Mouse (Mus musculus) CH12.LX (cell line): ENCODE measurements at regions not wholly inside any gene's neighbourhood (a gene's known extent, or its start where the extent isn't known, plus 50 kb on each side); places are given as distances from the start of the nearest gene placed in this dataset.

Source experiments
- DNase-seq: peaks from one replicate; pipeline ENCODE4 v3.0.0-alpha.2; 2013; ENCODE audit errors: extremely low read depth
- H3K27ac ChIP-seq: 2 replicates; pipeline ENCODE4 v1.5.1; 2012; ENCODE audit warnings: low read depth, mild to moderate bottlenecking, control low read depth, moderate library complexity; ENCODE audit not compliant: insufficient read depth
- H3K27me3 ChIP-seq: replicated peaks from 2 replicates; pipeline ENCODE3; 2012; ENCODE audit warnings: inconsistent platforms
- H3K36me3 ChIP-seq, 2 experiments: replicated peaks in 1 of 2; 2 replicates each; pipeline versions ENCODE3 to v1.6.1; 2012; ENCODE audit warnings: inconsistent platforms in 1 of 2, low read length in 1 of 2, mild to moderate bottlenecking in 1 of 2, mixed read lengths in 1 of 2, moderate library complexity in 1 of 2; ENCODE audit not compliant: control insufficient read depth in 1 of 2, insufficient read depth in 1 of 2
- H3K4me1 ChIP-seq, 2 experiments: 2 replicates each; pipeline ENCODE4 v1.6.1; 2012; ENCODE audit warnings: inconsistent platforms in 1 of 2, moderate library complexity in 1 of 2; ENCODE audit not compliant: insufficient read depth in 2 of 2, control insufficient read depth in 1 of 2
- H3K4me2 ChIP-seq: 2 replicates; pipeline ENCODE4 v1.6.1; 2012; ENCODE audit warnings: low read depth, mild to moderate bottlenecking, control low read depth; ENCODE audit not compliant: poor library complexity, insufficient read depth, severe bottlenecking
- H3K4me3 ChIP-seq, 3 experiments: fragments of 150-350 bp in 1 of 3; sonication (generic) in 1 of 3; replicated peaks in 1 of 3; 2 replicates each; pipeline versions ENCODE3 to v1.5.1; 2011 to 2012; ENCODE audit warnings: low read depth in 2 of 3, low read length in 2 of 3, mild to moderate bottlenecking in 2 of 3, moderate library complexity in 2 of 3, control low read depth in 1 of 3, improper control_type of control experiment in 1 of 3, inconsistent platforms in 1 of 3, mixed read lengths in 1 of 3; ENCODE audit not compliant: poor library complexity in 1 of 3
- H3K79me2 ChIP-seq: replicated peaks from 2 replicates; pipeline ENCODE4 v1.6.1; 2012; ENCODE audit warnings: mild to moderate bottlenecking, moderate library complexity; ENCODE audit not compliant: control insufficient read depth, poor library complexity, insufficient read depth, severe bottlenecking; ENCODE audit errors: extremely low read depth
- H3K9ac ChIP-seq: 2 replicates; pipeline ENCODE4 v1.6.1; 2012; ENCODE audit warnings: low read depth, mild to moderate bottlenecking, control low read depth, moderate library complexity; ENCODE audit not compliant: insufficient read depth
- H3K9me3 ChIP-seq: replicated peaks from 2 replicates; pipeline ENCODE3; 2012; ENCODE audit warnings: low read length, inconsistent platforms, mixed read lengths
- BHLHE40 ChIP-seq: IDR thresholded peaks from 2 replicates; pipeline ENCODE4 v1.6.1; 2011; ENCODE audit warnings: mild to moderate bottlenecking, low read depth, low read length, improper control_type of control experiment
- CHD1 ChIP-seq: IDR thresholded peaks from 2 replicates; pipeline ENCODE4 v1.6.1; 2012; ENCODE audit warnings: low read depth, low read length, improper control_type of control experiment, inconsistent platforms
- CHD2 ChIP-seq: IDR thresholded peaks from 2 replicates; pipeline ENCODE4 v1.6.1; 2011; ENCODE audit warnings: low read length, improper control_type of control experiment
- CTCF ChIP-seq, 2 experiments: IDR thresholded peaks in 1 of 2; conservative IDR thresholded peaks in 1 of 2; 2 replicates each; pipeline ENCODE4 v1.5.1; 2011 to 2012; ENCODE audit warnings: low read depth in 2 of 2, low read length in 2 of 2, improper control_type of control experiment in 1 of 2, inconsistent platforms in 1 of 2, mild to moderate bottlenecking in 1 of 2, moderate library complexity in 1 of 2
- ELF1 ChIP-seq: IDR thresholded peaks from 2 replicates; pipeline ENCODE4 v1.6.1; 2014; ENCODE audit warnings: low read depth, mild to moderate bottlenecking, inconsistent platforms, low read length, improper control_type of control experiment
- EP300 ChIP-seq: IDR thresholded peaks from 2 replicates; pipeline ENCODE4 v1.6.1; 2011; ENCODE audit warnings: low read length, improper control_type of control experiment
- ETS1 ChIP-seq: conservative IDR thresholded peaks from 2 replicates; pipeline ENCODE4 v1.6.1; 2012; ENCODE audit warnings: low read depth, mild to moderate bottlenecking, inconsistent platforms, low read length, improper control_type of control experiment, moderate library complexity
- JUN ChIP-seq: IDR thresholded peaks from 2 replicates; pipeline ENCODE4 v1.6.1; 2011; ENCODE audit warnings: low read depth, mild to moderate bottlenecking, low read length, improper control_type of control experiment, moderate library complexity; ENCODE audit not compliant: insufficient read depth
- JUND ChIP-seq: conservative IDR thresholded peaks from 2 replicates; pipeline ENCODE4 v1.6.1; 2011; ENCODE audit warnings: low read depth, low read length, improper control_type of control experiment
- KAT2A ChIP-seq: IDR thresholded peaks from 2 replicates; pipeline ENCODE4 v1.6.1; 2012; ENCODE audit warnings: low read length, improper control_type of control experiment, inconsistent platforms; ENCODE audit not compliant: insufficient replicate concordance
- MAFK ChIP-seq: IDR thresholded peaks from 2 replicates; pipeline ENCODE4 v1.6.1; 2011; ENCODE audit warnings: low read length, improper control_type of control experiment; ENCODE audit not compliant: insufficient replicate concordance
- MAZ ChIP-seq: IDR thresholded peaks from 2 replicates; pipeline ENCODE4 v1.6.1; 2012; ENCODE audit warnings: low read depth, mild to moderate bottlenecking, inconsistent platforms, low read length, improper control_type of control experiment, moderate library complexity
- MEF2A ChIP-seq: IDR thresholded peaks from 2 replicates; pipeline ENCODE4 v1.6.1; 2014; ENCODE audit warnings: low read depth, mild to moderate bottlenecking, inconsistent platforms, low read length, improper control_type of control experiment, borderline replicate concordance
- MXI1 ChIP-seq: IDR thresholded peaks from 2 replicates; pipeline ENCODE4 v1.6.1; 2011; ENCODE audit warnings: mild to moderate bottlenecking, low read depth, low read length, improper control_type of control experiment
- NELFE ChIP-seq: IDR thresholded peaks from 2 replicates; pipeline ENCODE4 v1.6.1; 2011; ENCODE audit warnings: low read depth, low read length, improper control_type of control experiment
- POLR2AphosphoS2 ChIP-seq: IDR thresholded peaks from 2 replicates; pipeline ENCODE4 v1.6.1; 2011; ENCODE audit warnings: low read depth, low read length, improper control_type of control experiment
- RCOR1 ChIP-seq: conservative IDR thresholded peaks from 2 replicates; pipeline ENCODE4 v1.6.1; 2012; ENCODE audit warnings: low read depth, mild to moderate bottlenecking, inconsistent platforms, low read length, improper control_type of control experiment
- SIN3A ChIP-seq: IDR thresholded peaks from 2 replicates; pipeline ENCODE4 v1.6.1; 2012; ENCODE audit warnings: low read length, improper control_type of control experiment, inconsistent platforms
- UBTF ChIP-seq: IDR thresholded peaks from 2 replicates; pipeline ENCODE4 v1.6.1; 2012; ENCODE audit warnings: low read depth, mild to moderate bottlenecking, inconsistent platforms, low read length, improper control_type of control experiment, moderate library complexity
- USF1 ChIP-seq: IDR thresholded peaks from 2 replicates; pipeline ENCODE4 v1.6.1; 2014; ENCODE audit warnings: low read depth, mild to moderate bottlenecking, inconsistent platforms, low read length, improper control_type of control experiment
- ZKSCAN1 ChIP-seq: IDR thresholded peaks from 2 replicates; pipeline ENCODE4 v1.6.1; 2012; ENCODE audit warnings: low read depth, inconsistent platforms, low read length, improper control_type of control experiment, borderline replicate concordance
- dilution Hi-C: fragments of 300-500 bp; cut with MboI; formaldehyde crosslinking; loops from 2 replicates; pipeline ENCODE4 v1.14.3; 2020; ENCODE audit warnings: low sequenced_read_pairs; ENCODE audit not compliant: extremely low pct_unique_long_range_greater_than_20kb, extremely low pct_ligation_motif_present
- in situ Hi-C: fragments of 300-500 bp; cut with MboI; formaldehyde crosslinking; loops from 3 replicates; pipeline ENCODE4 v1.14.3; 2019; ENCODE audit warnings: low sequenced_read_pairs, low pct_ligation_motif_present, low pct_unique_long_range_greater_than_20kb, mixed read lengths

- no peak for DNase-seq
- H3K4me1 ChIP-seq, result peaks cover 11 to 41% of the 10 kb centered on the region in 2 experiments
- 0 out of 2 replicates have a peak, but pooled peaks have one; percentile 1 for TF ChIP-seq SIN3A
- TF ChIP-seq EP300, result no peak
- H3K27ac ChIP-seq, result no peak overlapping the region
- dilution Hi-C loops, result no loop called here
- peaks cover 4% of the 10 kb centered on the region for H3K9me3 ChIP-seq
- in situ Hi-C loops, result loop anchor here (10.0 kb wide), 1 partner anchor 160 kb away; no protein-coding TSS in a partner anchor
- H3K9ac ChIP-seq, result peak overlapping the region; percentile 42
- H3K27me3 ChIP-seq, result peaks cover 55% of the 10 kb centered on the region
- H3K36me3 ChIP-seq, result no peaks in the 10 kb centered on the region
- no peaks in the 10 kb centered on the region for H3K79me2 ChIP-seq
- H3K4me3 ChIP-seq, result no peak overlapping the region
- H3K4me2 ChIP-seq, result peak overlapping the region; percentile 43; the same call in 1 of the 2 replicates
Observed at GRCm38 (mm10) chr13:54884709-54885460, 64.3 kb upstream of the Unc5a start.

GRCm38 (mm10) chr13:54887366-54887921 is 61.8 kb upstream of the Unc5a start:
- Histone ChIP-seq H3K36me3 (no peaks in the 10 kb centered on the region), H3K4me3 (no peak overlapping the region), H3K9ac (no peak overlapping the region), H3K9me3 (peaks cover 4% of the 10 kb centered on the region), H3K79me2 (no peaks in the 10 kb centered on the region), H3K4me1 (peaks cover 11 to 37% of the 10 kb centered on the region in 2 experiments), H3K27me3 (peaks cover 50% of the 10 kb centered on the region), H3K27ac (no peak overlapping the region), H3K4me2 (no peak overlapping the region)
- TF ChIP-seq JUND, result no peak
- TF ChIP-seq MEF2A, result no peak
- in situ Hi-C loops, result loop anchor here (10.0 kb wide), 1 partner anchor 163 kb away; no protein-coding TSS in a partner anchor
- DNase-seq, result no peak
- dilution Hi-C loops, result no loop called here

DNA sequence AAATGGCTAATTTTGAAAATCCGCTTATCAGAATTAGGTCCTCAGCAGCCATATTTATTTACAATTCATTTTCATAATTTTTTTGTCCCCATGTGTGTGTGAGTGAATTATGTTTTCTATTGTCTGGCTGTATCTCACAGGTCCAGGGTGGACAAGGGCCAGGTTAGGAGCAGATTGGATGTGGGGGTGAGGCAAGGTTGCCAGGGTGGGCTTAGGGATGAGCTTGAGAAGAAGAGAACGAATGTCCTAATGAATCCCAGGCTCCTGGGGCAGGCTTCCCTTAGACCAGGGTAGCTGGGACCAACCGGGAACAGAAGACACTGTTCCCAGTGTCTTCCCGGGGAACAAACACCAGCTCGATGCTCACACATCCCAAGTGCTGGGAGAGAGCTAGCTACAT is 61.2 kb upstream of the Unc5a start:
- H3K27ac ChIP-seq, result no peak overlapping the region
- H3K36me3 ChIP-seq, result no peaks in the 10 kb centered on the region
- peaks cover 46% of the 10 kb centered on the region for H3K27me3 ChIP-seq
- no peak overlapping the region for H3K4me2 ChIP-seq
- H3K79me2 ChIP-seq, result no peaks in the 10 kb centered on the region
- no peak overlapping the region for H3K9ac ChIP-seq
- H3K4me1 ChIP-seq, result peaks cover 11 to 36% of the 10 kb centered on the region in 2 experiments
- dilution Hi-C loops (no loop called here), in situ Hi-C loops (loop anchor here (10.0 kb wide), 1 partner anchor 163 kb away; no protein-coding TSS in a partner anchor)
- H3K4me3 ChIP-seq, result no peak overlapping the region
- DNase-seq, result no peak
- H3K9me3 ChIP-seq, result peaks cover under 1% of the 10 kb centered on the region
- TF ChIP-seq NELFE, result no peak
- TF ChIP-seq ETS1, result no peak
- no peak for TF ChIP-seq RCOR1
- no peak for TF ChIP-seq BHLHE40
- TF ChIP-seq EP300, result no peak
- TF ChIP-seq MAZ, result no peak
- TF ChIP-seq CHD1, result no peak
- TF ChIP-seq CHD2, result no peak
- no peak for TF ChIP-seq CTCF (conservative IDR thresholded peaks at IDR 0.05 in 1 of 2, IDR thresholded peaks at IDR 0.05 in 1 of 2; ENCODE audit: low read depth in 2 of 2, low read length in 2 of 2)
- TF ChIP-seq ELF1, result no peak
- TF ChIP-seq KAT2A, result no peak
- TF ChIP-seq MAFK, result no peak
- no peak for TF ChIP-seq POLR2AphosphoS2
- TF ChIP-seq ZKSCAN1, result no peak
- no peak for TF ChIP-seq JUN
- no peak for TF ChIP-seq MEF2A
- no peak for TF ChIP-seq UBTF
- TF ChIP-seq USF1, result no peak
- TF ChIP-seq MXI1, result no peak
